Mouse (Mus musculus) regulatory T cell (primary cell): ENCODE measurements at regions not wholly inside any gene's neighbourhood (a gene's known extent, or its start where the extent isn't known, plus 50 kb on each side); places are given as distances from the start of the nearest gene placed in this dataset.

Source experiments
- in situ Hi-C: fragments of 300-600 bp; cut with MboI, MseI; formaldehyde crosslinking; loops from one replicate; pipeline ENCODE4 v1.15.1; 2025; ENCODE audit warnings: high pct_unique_total_duplicates

DNA sequence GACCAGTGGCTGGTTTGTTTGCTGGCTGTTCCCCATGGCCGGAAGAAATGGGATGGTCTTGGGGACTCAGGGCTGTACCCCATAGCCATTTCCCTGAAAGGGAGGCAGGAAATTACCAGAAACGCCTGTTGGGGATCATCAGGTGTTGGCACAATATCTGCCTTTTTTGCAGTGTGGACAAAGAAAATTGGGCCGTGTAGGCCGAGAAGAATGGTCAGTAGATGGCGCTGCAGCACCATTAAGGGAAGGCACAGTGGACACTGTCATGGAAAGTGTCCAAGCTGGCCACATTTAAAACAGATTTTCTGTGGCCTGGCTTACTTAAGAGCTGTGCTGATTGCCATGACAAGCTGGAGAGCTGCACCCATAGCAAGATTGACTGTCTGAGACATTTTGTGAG lies 358.1 kb downstream of the Slxl1 start:
- in situ Hi-C loops, result loop anchor here (10.0 kb wide), 1 partner anchor 240 kb away; no protein-coding TSS in a partner anchor
